ENCODE assay signal across 19 mouse cellular contexts in genomic region chr6:90621584-90621890, GRCm38 (mm10). TPM values are rescaled to one million over a fixed set of nuclear protein-coding genes. Genes with fewer than 3 reads are reported as not detected.
A peak's percentile ranks its signal among the peaks of the same experiment; 100 is the strongest.
DNase-seq lines count a peak whose midpoint lies in the region; ATAC-seq and TF ChIP-seq lines count a peak whose summit lies in the region.
"Had no signal": no experiment of that assay in that cellular context is flagged by ENCODE, and none has a peak within 500 bp of the region (broad histone marks: within the 10 kb centered on the region; RNA-seq: fewer than 3 reads in every experiment).

No protein-coding gene starts in this region.

- TF ChIP-seq RAD21 in MEL (IDR thresholded peaks at IDR 0.05; ENCODE audit: low read depth, low read length) = no peak

- no peaks in the 10 kb centered on the region for H3K9me3 ChIP-seq in kidney, embryonic 14.5 days (ENCODE audit: control insufficient read depth, low read length)
- no peaks in the 10 kb centered on the region for H3K9me3 ChIP-seq in MEL (replicated peaks; ENCODE audit: insufficient read depth, low read length)
- H3K9me3 ChIP-seq in liver, embryonic 12.5 days (replicated peaks) = no peaks in the 10 kb centered on the region
- H3K9me3 ChIP-seq: forebrain, embryonic 12.5 days; intestine, embryonic 15.5 days; limb, embryonic 15.5 days; midbrain, embryonic 12.5 days; neural tube, embryonic 15.5 days had no signal

- H3K9ac ChIP-seq in heart, adult 2 months (ENCODE audit: low read depth, low read length) = no peak overlapping the region
- no peak overlapping the region for H3K9ac ChIP-seq in kidney, embryonic 14.5 days (ENCODE audit: low read depth, low read length)
- peak overlapping the region; percentile 92 for H3K9ac ChIP-seq in MEL (ENCODE audit: control insufficient read depth, low read depth, low read length, poor library complexity, severe bottlenecking)
- H3K9ac ChIP-seq in liver, embryonic 12.5 days = peak overlapping the region; percentile 89
- H3K9ac ChIP-seq: forebrain, embryonic 12.5 days; intestine, embryonic 15.5 days; limb, embryonic 15.5 days; midbrain, embryonic 12.5 days; neural tube, embryonic 15.5 days had no signal

- H3K79me2 ChIP-seq in heart, adult 2 months (replicated peaks; ENCODE audit: control insufficient read depth, insufficient read depth, low read length) = no peaks in the 10 kb centered on the region
- peaks cover 67% of the 10 kb centered on the region for H3K79me2 ChIP-seq in MEL (ENCODE audit: control insufficient read depth, insufficient read depth, low read length, poor library complexity)

- H3K36me3 ChIP-seq in heart, adult 2 months (ENCODE audit: control insufficient read depth, insufficient read depth, low read length) = no peaks in the 10 kb centered on the region
- no peaks in the 10 kb centered on the region; the same call in 1 of the 2 replicates for H3K36me3 ChIP-seq in kidney, embryonic 14.5 days (ENCODE audit: control insufficient read depth, insufficient read depth, low read length)
- H3K36me3 ChIP-seq in MEL (ENCODE audit: control insufficient read depth in 1 of 2, insufficient read depth in 2 of 2, low read length in 2 of 2) = peaks cover 3 to 40% of the 10 kb centered on the region in 2 experiments
- H3K36me3 ChIP-seq in liver, embryonic 12.5 days = peaks cover 19% of the 10 kb centered on the region
- H3K36me3 ChIP-seq: forebrain, embryonic 12.5 days; intestine, embryonic 15.5 days; limb, embryonic 15.5 days; midbrain, embryonic 12.5 days; neural tube, embryonic 15.5 days had no signal

- WGBS in heart, adult 2 months = 60% methylated on average over 6 of the region's 6 CpGs
- WGBS in kidney, embryonic 14.5 days = 17% methylated on average over 6 of the region's 6 CpGs
- WGBS in liver, embryonic 12.5 days (ENCODE audit: insufficient replicate concordance) = 35% methylated on average over 6 of the region's 6 CpGs

- TF ChIP-seq POLR2A in heart, adult 2 months (IDR thresholded peaks at IDR 0.05; ENCODE audit: insufficient read depth, low read depth, low read length) = no peak
- TF ChIP-seq POLR2A in MEL (IDR thresholded peaks at IDR 0.05; ENCODE audit: control insufficient read depth in 1 of 2, insufficient read depth in 1 of 2, low read depth in 1 of 2, low read length in 2 of 2, poor library complexity in 1 of 2) = no peak

- ATAC-seq in kidney, embryonic 14.5 days (ENCODE audit: low FRiP score, low TSS enrichment) = peak; percentile 13; the same call in 1 of the 2 replicates
- ATAC-seq in liver, embryonic 12.5 days = no peak
- ATAC-seq: activated CD4-positive, CD25-positive, alpha-beta regulatory T cell, adult 4 months; intestine, embryonic 15.5 days had no signal

- H3K27ac ChIP-seq in heart, adult 2 months = peak overlapping the region; percentile 91
- peak overlapping the region; percentile 74 for H3K27ac ChIP-seq in kidney, embryonic 14.5 days (ENCODE audit: low read depth, low read length)
- peak overlapping the region; percentile 98 for H3K27ac ChIP-seq in MEL (ENCODE audit: control insufficient read depth, low read depth, low read length)
- peak overlapping the region; percentile 99 for H3K27ac ChIP-seq in liver, embryonic 12.5 days
- H3K27ac ChIP-seq: forebrain, embryonic 12.5 days; intestine, embryonic 15.5 days; limb, embryonic 15.5 days; midbrain, embryonic 12.5 days; neural tube, embryonic 15.5 days had no signal

- no peak for DNase-seq in heart, adult 2 months
- no peak for DNase-seq in heart, postnatal 25 days (ENCODE audit: low spot score)
- no peak for DNase-seq in kidney, postnatal 10 days
- DNase-seq in MEL (ENCODE audit: low read depth, low spot score) (no peak), MN1 (ENCODE audit: low spot score) (no peak)
- DNase-seq in thymus, postnatal 36 days = no peak
- DNase-seq: adrenal gland, postnatal 14 days; cerebellum, adult 9-10 months; right cerebral cortex, postnatal 25 days had no signal

- H3K4me2 ChIP-seq in kidney, embryonic 14.5 days (replicated peaks; ENCODE audit: low read depth, low read length) = no peak overlapping the region
- H3K4me2 ChIP-seq in liver, embryonic 12.5 days = peak overlapping the region; percentile 83
- H3K4me2 ChIP-seq: forebrain, embryonic 12.5 days; intestine, embryonic 15.5 days; limb, embryonic 15.5 days; midbrain, embryonic 12.5 days; neural tube, embryonic 15.5 days had no signal

- H3K27me3 ChIP-seq in heart, adult 2 months (ENCODE audit: control insufficient read depth, insufficient read depth, low read length) = no peaks in the 10 kb centered on the region
- H3K27me3 ChIP-seq in kidney, embryonic 14.5 days (ENCODE audit: control insufficient read depth, insufficient read depth, low read length) = no peaks in the 10 kb centered on the region
- H3K27me3 ChIP-seq in MEL (ENCODE audit: control insufficient read depth in 1 of 2, insufficient read depth in 2 of 2, low read length in 2 of 2) = no peaks in the 10 kb centered on the region
- no peaks in the 10 kb centered on the region for H3K27me3 ChIP-seq in liver, embryonic 12.5 days (replicated peaks)
- H3K27me3 ChIP-seq: forebrain, embryonic 12.5 days; intestine, embryonic 15.5 days; limb, embryonic 15.5 days; midbrain, embryonic 12.5 days; neural tube, embryonic 15.5 days; Patski had no signal

- peaks cover 14% of the 10 kb centered on the region for H3K4me1 ChIP-seq in heart, adult 2 months (ENCODE audit: control insufficient read depth, insufficient read depth, low read length)
- peaks cover 51% of the 10 kb centered on the region for H3K4me1 ChIP-seq in kidney, embryonic 14.5 days (ENCODE audit: control insufficient read depth, insufficient read depth, low read length)
- peaks cover 20 to 59% of the 10 kb centered on the region in 2 experiments; a peak in 3 of 4 replicates for H3K4me1 ChIP-seq in MEL (ENCODE audit: control insufficient read depth in 1 of 2, insufficient read depth in 2 of 2, low read length in 2 of 2)
- peaks cover 100% of the 10 kb centered on the region for H3K4me1 ChIP-seq in liver, embryonic 12.5 days
- H3K4me1 ChIP-seq: neural tube, embryonic 15.5 days had no signal

- intact Hi-C loops in heart, adult 2 months (cut with DNase I) = loop anchor here (10.0 kb wide), 1 partner anchor 193 kb away; no protein-coding TSS in a partner anchor
- intact Hi-C loops in heart, postnatal 25 days (cut with DNase I) = no loop called here

- TF ChIP-seq CTCF in heart, adult 2 months (IDR thresholded peaks at IDR 0.05) = no peak
- TF ChIP-seq CTCF in MEL (IDR thresholded peaks at IDR 0.05 in 2 of 3, conservative IDR thresholded peaks at IDR 0.05 in 1 of 3; ENCODE audit: control insufficient read depth in 1 of 3, insufficient read depth in 1 of 3, low read depth in 2 of 3, low read length in 3 of 3, poor library complexity in 1 of 3, severe bottlenecking in 1 of 3) = no peak

- no peak for TF ChIP-seq EP300 in heart, adult 2 months (IDR thresholded peaks at IDR 0.05; ENCODE audit: insufficient read depth, low read depth, low read length)
- TF ChIP-seq EP300 in MEL (IDR thresholded peaks at IDR 0.05; ENCODE audit: low read depth in 1 of 2, low read length in 2 of 2) = no peak

- peak overlapping the region; percentile 49; the same call in 1 of the 2 replicates for H3K4me3 ChIP-seq in heart, adult 2 months
- H3K4me3 ChIP-seq in kidney, embryonic 14.5 days (ENCODE audit: low read length) = no peak overlapping the region
- H3K4me3 ChIP-seq in MEL (ENCODE audit: control insufficient read depth in 1 of 2, insufficient read depth in 1 of 2, low read depth in 2 of 2, low read length in 2 of 2) = peak overlapping the region; percentile 59 to 61
- peak overlapping the region; percentile 68 for H3K4me3 ChIP-seq in liver, embryonic 12.5 days
- H3K4me3 ChIP-seq: forebrain, embryonic 12.5 days; intestine, embryonic 15.5 days; limb, embryonic 15.5 days; midbrain, embryonic 12.5 days; myocyte; neural tube, embryonic 15.5 days had no signal

TF ChIP-seq in MEL, 35 proteins besides CTCF, POLR2A, EP300 and RAD21:
- TF ChIP-seq E2F4 (IDR thresholded peaks at IDR 0.05; ENCODE audit: borderline replicate concordance, low read depth, low read length) (no peak), USF1 (IDR thresholded peaks at IDR 0.05; ENCODE audit: low read depth, low read length) (no peak), NELFE (IDR thresholded peaks at IDR 0.05; ENCODE audit: low read depth, low read length) (no peak), GABPA (IDR thresholded peaks at IDR 0.05; ENCODE audit: low read depth, low read length) (no peak), MXI1 (IDR thresholded peaks at IDR 0.05; ENCODE audit: low read depth, low read length) (no peak), POLR2AphosphoS2 (IDR thresholded peaks at IDR 0.05; ENCODE audit: low read length) (no peak), JUND (IDR thresholded peaks at IDR 0.05; ENCODE audit: low read depth, low read length) (no peak), BHLHE40 (IDR thresholded peaks at IDR 0.05; ENCODE audit: borderline replicate concordance, low read depth, low read length) (no peak), CHD2 (IDR thresholded peaks at IDR 0.05; ENCODE audit: low read length) (no peak), TAL1 (IDR thresholded peaks at IDR 0.05; ENCODE audit: low read length) (no peak), HCFC1 (IDR thresholded peaks at IDR 0.05; ENCODE audit: low read depth, low read length) (no peak), ZC3H11A (IDR thresholded peaks at IDR 0.05; ENCODE audit: low read depth, low read length) (no peak), TBP (IDR thresholded peaks at IDR 0.05; ENCODE audit: low read depth, low read length) (no peak), TCF12 (IDR thresholded peaks at IDR 0.05; ENCODE audit: low read depth, low read length) (no peak), ZKSCAN1 (IDR thresholded peaks at IDR 0.05; ENCODE audit: low read depth, low read length) (no peak), SMC3 (IDR thresholded peaks at IDR 0.05; ENCODE audit: low read depth, low read length) (no peak)

RNA-seq across cellular contexts. Expression of gene Slc41a3, which starts 17.0 kb away (rescaled TPM):
- total RNA-seq in heart, adult 2 months (2021) = 100 to 1,000 TPM in 1 of 2 experiments, 10 to 100 TPM in 1; 91.9 to 139 TPM
- polyA plus RNA-seq in heart, adult 2 months (2012; rRNA removed) = 100 and 128 TPM in 2 replicates
- 100 to 1,000 TPM in 1 of 2 experiments, 10 to 100 TPM in 1; 51.0 to 103 TPM for total RNA-seq in heart, postnatal 25 days (2021)
- 4.2 and 7.2 TPM in 2 replicates for polyA plus RNA-seq in kidney, embryonic 14.5 days (2014; fragmentation: Nextera tagmentation; extraction: Ambion mirVana)
- 54.7 and 65.8 TPM in 2 replicates for total RNA-seq in MEL (2012; rRNA removed)
- 10 to 100 TPM in 1 of 2 experiments, not detected in 1; 70.4 TPM for polyA plus RNA-seq in MEL (2012; ENCODE audit: insufficient read depth in 1 of 2, insufficient read length in 2 of 2, low read depth in 1 of 2, low replicate concordance in 2 of 2, missing spikeins in 1 of 2)
- polyA plus RNA-seq in liver, embryonic 12.5 days (2016; fragmentation: Nextera tagmentation; extraction: Ambion mirVana) = 39.7 and 42.4 TPM in 2 replicates

Comparison
In these comparisons a context has a peak if more than half of its experiments do, and no peak if none do; other contexts are left out.
1. H3K9ac ChIP-seq: peak in MEL (single experiment) and liver, embryonic 12.5 days (single experiment); none in heart, adult 2 months (single experiment) and kidney, embryonic 14.5 days (single experiment).
2. Peak in every context shown above with its lines, with median percentiles within 50 percentile points of each other: H3K27ac ChIP-seq.